Mouse (Mus musculus) hindbrain, postnatal 0 days (tissue): ENCODE results near the gene Hlf. TPM values are rescaled to one million over a fixed set of nuclear protein-coding genes. Genes with fewer than 3 reads are reported as not detected.
A peak's percentile ranks its signal among the peaks of the same experiment; 100 is the strongest.

Source experiments
- ATAC-seq: fragments of 200-750 bp; cut with Nextera tagmentation; 2 replicates; pipeline ENCODE4 v1.8.0; 2017; ENCODE audit warnings: mild to moderate bottlenecking, moderate TSS enrichment, moderate library complexity
- DNase-seq: peaks from one replicate; pipeline ENCODE4 v3.0.0-alpha.2; 2015; ENCODE audit warnings: low spot score
- H3K27ac ChIP-seq: fragments of 300-500 bp; sonication (generic); 2 replicates; pipeline ENCODE4 v1.5.1; 2014; ENCODE audit warnings: mild to moderate bottlenecking
- H3K27me3 ChIP-seq: fragments of 300-500 bp; sonication (generic); 2 replicates; pipeline ENCODE4 v1.6.1; 2014; ENCODE audit warnings: low read length, mixed read lengths; ENCODE audit not compliant: insufficient read depth
- H3K36me3 ChIP-seq: fragments of 300-500 bp; sonication (generic); 2 replicates; pipeline ENCODE4 v1.6.1; 2014; ENCODE audit warnings: low read length, mixed read lengths; ENCODE audit not compliant: insufficient read depth
- H3K4me1 ChIP-seq: fragments of 300-500 bp; sonication (generic); 2 replicates; pipeline ENCODE4 v1.6.1; 2014; ENCODE audit warnings: antibody characterized with exemption, low read length, mixed read lengths; ENCODE audit not compliant: insufficient read depth
- H3K4me2 ChIP-seq: fragments of 300-500 bp; sonication (generic); 2 replicates; pipeline ENCODE4 v1.6.1; 2014; ENCODE audit warnings: low read depth, mild to moderate bottlenecking, low read length, moderate library complexity, mixed read lengths
- H3K4me3 ChIP-seq: fragments of 300-500 bp; sonication (generic); 2 replicates; pipeline ENCODE4 v1.5.1; 2014; ENCODE audit warnings: low read length
- H3K9ac ChIP-seq: fragments of 300-500 bp; sonication (generic); replicated peaks from 2 replicates; pipeline ENCODE4 v1.6.1; 2014; ENCODE audit warnings: mild to moderate bottlenecking, low read length, moderate library complexity, mixed read lengths
- H3K9me3 ChIP-seq: fragments of 300-500 bp; sonication (generic); 2 replicates; pipeline ENCODE4 v1.6.1; 2016; ENCODE audit warnings: low read length, mixed read lengths
- CTCF ChIP-seq: IDR thresholded peaks from 2 replicates; pipeline ENCODE4 v1.5.1; 2016; ENCODE audit warnings: antibody characterized with exemption, control low read depth, low read depth
- WGBS: fragments of 180-500 bp; shearing (Covaris S2); extraction: QIAGEN DNeasy Blood & Tissue Kit; methylation state at CpG from one replicate; pipeline ENCODE4 v1.1.7; 2014; 5-methylcytosine and 5-hydroxymethylcytosine counted together
- polyA plus RNA-seq: library from polyadenylated mRNA; unstranded; fragments of >200 nt; fragmentation: Nextera tagmentation; extraction: Ambion mirVana; gene quantifications from 2 replicates; pipeline ENCODE4 v1.2.1, GENCODE M21; 2015
- total RNA-seq: library from RNA; depleted of rRNA; stranded (reverse); fragments of >200 nt; gene quantifications from 2 replicates; pipeline ENCODE4 v1.2.3, GENCODE M21; 2014

Gene Hlf
- total and polyA plus RNA-seq, 2 experiments from 2014 or later = 10.2 to 10.4 TPM

DNA sequence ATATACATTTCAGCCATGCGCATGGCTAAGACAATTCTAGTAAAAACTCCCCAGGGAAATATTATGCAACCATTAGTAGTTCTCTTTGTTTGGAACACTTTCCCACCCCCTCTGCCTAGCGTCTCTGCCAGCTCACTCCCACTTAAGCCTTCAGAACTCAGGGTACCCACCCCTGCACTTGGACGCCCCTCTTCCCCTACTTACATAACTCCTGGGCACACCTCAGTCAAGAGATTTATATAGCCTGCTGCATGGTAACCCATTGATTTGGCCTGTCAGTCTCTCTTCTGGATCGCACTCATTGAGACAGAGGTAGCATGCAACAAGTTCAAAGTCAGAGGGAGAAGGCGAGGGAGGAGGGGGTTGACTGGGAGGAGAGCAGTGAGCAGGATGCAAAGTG, 26.3 kb upstream of the Hlf start:
- Histone ChIP-seq H3K9ac (no peak overlapping the region), H3K4me3 (no peak overlapping the region), H3K4me2 (peak overlapping the region; percentile 63), H3K27ac (no peak overlapping the region), H3K9me3 (no peaks in the 10 kb centered on the region), H3K4me1 (0 out of 2 replicates have a peak, but pooled peaks cover 2% of the 10 kb centered on the region), H3K36me3 (no peaks in the 10 kb centered on the region), H3K27me3 (0 out of 2 replicates have a peak, but pooled peaks cover 6% of the 10 kb centered on the region)
- no peak for ATAC-seq
- TF ChIP-seq CTCF = no peak
- WGBS = 81% methylated on average over 5 of the region's 5 CpGs
- no peak for DNase-seq

DNA sequence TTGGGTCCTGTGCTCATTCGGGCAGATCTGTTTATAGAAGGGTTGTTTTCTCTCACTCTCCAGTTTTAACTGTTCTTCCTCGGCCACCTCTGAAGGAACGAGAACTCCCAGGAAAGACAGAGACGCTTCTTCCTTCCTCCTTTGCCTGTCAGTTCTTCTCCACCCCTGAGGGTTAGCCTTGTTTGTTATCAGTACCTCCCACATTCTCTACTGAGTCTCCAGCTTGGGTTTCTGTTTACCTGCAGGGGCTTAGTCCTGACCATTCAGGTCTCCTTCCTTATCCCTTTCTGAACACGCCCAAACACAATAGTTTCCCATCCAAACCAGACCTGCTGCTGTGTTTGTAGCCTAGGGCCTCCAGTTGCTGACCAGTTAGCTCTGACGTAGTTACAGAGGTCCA, 8.2 kb upstream of the Hlf start:
- no peak for DNase-seq
- Histone ChIP-seq H3K4me2 (no peak overlapping the region), H3K9ac (no peak overlapping the region), H3K4me1 (no peaks in the 10 kb centered on the region), H3K27ac (no peak overlapping the region), H3K4me3 (no peak overlapping the region), H3K9me3 (no peaks in the 10 kb centered on the region), H3K27me3 (no peaks in the 10 kb centered on the region), H3K36me3 (no peaks in the 10 kb centered on the region)
- TF ChIP-seq CTCF = no peak
- WGBS = 67% methylated on average over 6 of the region's 6 CpGs
- ATAC-seq = no peak

DNA sequence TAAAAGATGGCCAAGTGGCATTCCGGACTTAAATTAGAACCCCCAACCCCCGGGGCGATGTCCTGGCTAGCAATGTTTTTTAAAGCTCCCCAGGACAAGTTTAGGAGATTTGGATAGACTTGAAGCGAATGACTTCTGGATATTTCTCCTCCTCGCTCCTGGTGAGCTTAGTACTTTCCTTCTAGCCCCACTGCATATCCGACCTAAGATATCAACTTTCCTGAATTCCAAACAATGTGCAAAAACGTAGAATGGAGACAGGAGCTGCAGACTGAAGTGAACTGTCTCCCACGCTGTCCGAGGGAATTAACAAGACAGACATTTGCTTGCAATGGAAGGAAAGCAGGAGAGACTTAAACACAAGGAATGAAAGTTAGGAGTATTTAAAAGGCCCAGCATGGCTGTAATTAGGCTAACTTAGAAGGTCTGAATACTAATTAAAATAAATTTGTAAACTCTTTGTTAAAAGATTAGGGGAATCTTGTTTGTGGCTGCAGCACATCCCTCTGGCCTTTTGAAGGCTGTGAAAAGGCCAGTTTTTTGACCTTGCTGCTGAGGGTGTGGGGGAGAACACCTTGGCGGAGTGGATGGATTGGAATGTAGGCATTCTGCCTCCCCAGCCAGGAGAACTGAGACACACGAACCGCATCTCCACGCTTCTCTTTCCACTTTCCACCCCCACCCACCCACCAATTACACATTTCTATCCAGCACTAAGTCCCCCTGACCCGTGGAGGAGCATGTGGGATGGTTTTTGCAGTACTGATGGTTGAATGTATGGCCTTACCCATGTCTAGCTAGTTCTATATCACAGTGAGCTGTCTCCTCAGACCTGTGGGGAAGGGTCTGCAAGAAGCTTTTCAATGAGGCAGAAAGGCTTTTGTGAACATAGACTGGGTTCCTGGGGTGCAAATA, 833 bp upstream of the Hlf start:
- no peaks in the 10 kb centered on the region for H3K27me3 ChIP-seq
- peak overlapping the region; percentile 81 for H3K4me2 ChIP-seq
- H3K9me3 ChIP-seq = no peaks in the 10 kb centered on the region
- 15% methylated on average over 14 of the region's 14 CpGs for WGBS
- no peak for DNase-seq
- H3K36me3 ChIP-seq = no peaks in the 10 kb centered on the region
- no peak overlapping the region for H3K9ac ChIP-seq
- peaks cover 8% of the 10 kb centered on the region; the same call in 1 of the 2 replicates for H3K4me1 ChIP-seq
- no peak overlapping the region for H3K27ac ChIP-seq
- no peak for TF ChIP-seq CTCF
- ATAC-seq = no peak
- H3K4me3 ChIP-seq = peak overlapping the region; percentile 49

DNA sequence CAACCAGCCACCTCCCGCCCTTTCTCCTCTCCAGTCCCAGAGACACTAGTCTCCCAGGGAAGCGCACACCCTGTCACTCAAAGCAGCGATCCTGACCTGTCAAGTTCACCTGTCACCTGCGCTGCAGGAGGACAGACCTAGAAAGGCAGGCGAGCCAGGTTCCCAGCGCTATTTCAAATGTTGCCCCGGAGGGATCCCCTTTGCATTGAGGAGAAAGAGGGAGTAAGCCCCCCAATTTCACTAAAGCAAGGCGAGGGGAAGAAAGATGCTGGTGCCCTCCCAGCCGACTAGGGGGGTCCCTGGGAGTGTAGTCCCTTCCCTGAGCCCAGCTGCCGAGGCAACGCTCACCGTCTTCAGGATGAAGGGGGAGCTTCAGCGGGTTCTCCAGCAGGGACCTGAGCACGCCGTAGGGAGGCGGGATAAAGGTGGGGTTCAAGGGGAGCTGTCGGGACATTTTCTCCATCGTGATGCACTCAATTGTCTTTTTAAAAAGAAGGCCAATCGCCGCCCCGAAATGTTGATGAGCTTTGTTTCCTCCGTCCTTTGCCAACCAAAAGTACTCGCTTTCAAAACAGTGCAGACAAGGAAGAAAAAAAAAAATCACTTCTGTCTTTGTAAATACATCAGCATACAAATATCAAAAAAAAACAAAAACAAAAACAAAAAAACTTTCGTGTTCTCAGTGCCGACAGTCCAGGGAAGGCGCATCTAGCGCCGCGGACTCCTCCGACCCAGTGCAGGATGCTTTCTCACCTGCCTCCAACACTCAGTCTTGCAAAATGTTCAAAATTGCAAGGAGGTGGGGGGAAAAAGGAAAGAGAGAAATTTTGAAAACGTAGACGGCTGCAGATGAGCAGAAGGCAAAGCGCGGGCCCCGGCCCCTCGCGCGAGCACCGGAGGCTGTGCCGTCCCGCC, 536 bp downstream of the Hlf start:
- TF ChIP-seq CTCF = no peak
- Histone ChIP-seq H3K27me3 (no peaks in the 10 kb centered on the region), H3K4me2 (peak overlapping the region; percentile 81), H3K36me3 (no peaks in the 10 kb centered on the region), H3K27ac (0 out of 2 replicates have a peak overlapping the region, but pooled peaks have one; percentile 3), H3K4me1 (peaks cover 8% of the 10 kb centered on the region; the same call in 1 of the 2 replicates), H3K9ac (peak overlapping the region; percentile 49), H3K4me3 (peak overlapping the region; percentile 49), H3K9me3 (no peaks in the 10 kb centered on the region)
- peak; percentile 67 for ATAC-seq
- no peak for DNase-seq
- under 1% methylated on average over 40 of the region's 41 CpGs for WGBS

DNA sequence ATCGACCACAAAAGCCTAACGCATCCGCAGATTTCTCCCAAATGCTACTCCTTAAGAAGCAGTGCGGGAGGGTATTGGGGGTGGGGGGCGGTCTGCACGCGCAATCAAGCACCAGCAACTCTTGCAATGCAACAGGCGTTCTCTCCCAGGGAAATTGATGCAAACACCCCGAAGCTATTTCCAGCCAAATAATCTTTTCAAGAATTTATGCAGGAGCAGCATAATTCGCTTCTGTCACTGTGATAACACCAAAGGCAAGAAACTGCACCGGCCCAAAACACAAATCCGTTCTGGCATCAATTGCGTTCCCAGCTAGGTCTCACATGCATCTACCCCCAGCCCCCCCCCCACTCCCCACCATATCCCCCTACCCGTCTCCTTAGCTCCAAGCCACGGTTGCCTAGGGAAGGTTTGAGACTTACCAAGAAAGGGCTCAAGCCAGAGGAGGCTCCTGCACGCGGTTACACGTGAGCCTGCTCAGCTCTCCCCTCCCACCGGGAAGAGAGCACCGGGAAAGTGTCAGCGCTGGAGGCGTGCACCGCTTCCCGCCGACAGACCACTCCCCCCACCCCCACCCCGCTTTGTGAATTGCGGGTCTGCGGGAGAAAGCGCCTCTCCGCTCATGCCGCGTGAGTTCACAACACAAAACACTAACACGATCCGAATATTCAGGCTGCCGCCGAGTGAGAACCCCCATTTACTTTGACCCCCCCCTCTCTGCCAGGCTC, 1.4 kb downstream of the Hlf start:
- ATAC-seq (peak; percentile 38), DNase-seq (peak; percentile 62)
- WGBS = under 1% methylated on average over 36 of the region's 36 CpGs
- H3K36me3 ChIP-seq = no peaks in the 10 kb centered on the region
- peak overlapping the region; percentile 46 for H3K9ac ChIP-seq
- peak overlapping the region; percentile 81 for H3K4me2 ChIP-seq
- peak overlapping the region; percentile 49 for H3K4me3 ChIP-seq
- H3K27me3 ChIP-seq = no peaks in the 10 kb centered on the region
- TF ChIP-seq CTCF = no peak
- no peak overlapping the region for H3K27ac ChIP-seq
- peaks cover 8% of the 10 kb centered on the region; the same call in 1 of the 2 replicates for H3K4me1 ChIP-seq
- no peaks in the 10 kb centered on the region for H3K9me3 ChIP-seq
